Mouse (Mus musculus): ENCODE data around the gene Ghrl. TPM values are rescaled to one million over a fixed set of nuclear protein-coding genes. Genes with fewer than 3 reads are reported as not detected.
"Not testable (repeated sequence)": the region's sequence is repeated elsewhere in the genome, so short reads cannot be mapped to it uniquely, and the experiment has no call there.

Gene Ghrl
- total RNA-seq, 2 experiments from 2014 or later, result 6.2 TPM; not detected in 1

DNA sequence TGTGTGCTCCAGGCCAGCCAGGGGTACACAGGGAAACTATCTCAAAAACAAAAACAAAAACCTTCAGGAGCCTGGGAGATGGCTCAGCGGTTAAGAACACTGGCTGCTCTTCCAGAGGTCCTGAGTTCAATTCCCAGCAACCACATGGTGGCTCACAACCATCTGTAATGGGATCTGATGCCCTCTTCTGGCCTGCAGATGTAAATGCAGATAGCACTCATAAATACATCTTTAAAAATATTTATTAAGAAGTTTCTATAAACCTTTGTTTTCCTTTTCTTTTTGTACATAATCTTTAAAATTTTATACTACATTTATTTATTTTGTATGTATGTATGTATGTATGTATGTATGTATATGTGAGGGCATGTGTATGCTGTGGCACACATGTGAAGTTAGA lies 47.7 kb downstream of the Ghrl start:
- DNase-seq (ENCODE audit: low spot score in 2 of 2), result not testable (repeated sequence)

- no peak for DNase-seq (ENCODE audit: low spot score in 2 of 2)
Measured at GRCm38 (mm10) chr6:113669821-113670220, 49.9 kb downstream of the Ghrl start.

DNA sequence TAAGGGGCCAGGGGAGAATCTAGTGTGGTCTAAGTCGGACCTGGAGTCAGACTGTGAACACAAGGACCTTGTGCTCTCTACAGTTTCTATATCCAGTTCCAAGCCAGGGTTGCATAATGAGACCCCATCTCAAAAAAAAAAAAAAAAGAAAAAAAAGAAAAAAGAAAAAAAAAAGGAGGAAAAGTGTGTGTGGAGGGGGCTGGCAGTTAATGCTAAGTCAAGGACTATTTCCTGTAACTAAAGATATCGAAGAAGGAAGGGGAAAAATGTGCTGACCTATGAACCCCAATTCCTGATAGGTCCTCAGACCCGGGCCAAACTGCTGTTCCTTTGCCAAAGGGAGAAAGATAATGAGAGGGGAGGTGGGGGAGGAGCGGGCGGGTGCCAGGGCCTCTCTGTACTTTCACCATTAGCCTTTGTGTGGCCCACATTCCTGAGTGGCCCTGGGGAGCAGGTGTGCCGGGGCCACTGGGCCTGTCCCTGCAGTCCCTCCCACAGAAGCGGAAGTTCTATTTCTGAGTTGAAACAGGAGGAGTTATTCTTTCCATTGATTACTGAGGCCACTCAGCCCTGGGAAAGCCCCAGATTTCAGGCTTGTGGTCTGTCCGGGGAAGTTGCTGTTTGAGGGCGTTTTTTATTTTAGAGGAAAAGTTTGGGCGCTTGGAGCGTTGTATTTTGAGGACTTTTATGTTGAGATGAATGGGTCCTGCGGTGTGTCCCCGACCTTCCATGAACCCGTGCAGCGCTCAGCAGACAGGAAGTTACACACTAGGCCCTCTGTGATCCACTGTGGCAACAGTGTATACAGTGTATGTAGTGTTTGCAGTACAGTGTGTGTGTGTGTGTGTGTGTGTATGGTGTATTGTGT lies 51.2 kb downstream of the Ghrl start:
- no peak for DNase-seq (ENCODE audit: low spot score in 2 of 2)

GRCm38 (mm10) chr6:113667611-113668122 lies 52.0 kb downstream of the Ghrl start:
- DNase-seq (ENCODE audit: low spot score in 2 of 2), result no peak

Small RNAs within 50 kb of the gene (microRNA-seq; reads per million reads assigned to microRNA genes)
- gene Mir7042, result 1.3 reads per million

Other genes with a start within 250 kb of the Ghrl start
- 10 to 100 TPM; 22.7 to 25.4 TPM for gene Il17rc, start 248.5 kb downstream of the Ghrl start, total RNA-seq (2021)
- 10 to 100 TPM; 40.6 to 44.1 TPM for gene Creld1, start 236.6 kb downstream of the Ghrl start, total RNA-seq (2021)
- 1 to 10 TPM in 1 of 2 experiments, under 1 TPM in 1; 0.59 to 1.3 TPM for gene Prrt3, start 217.9 kb downstream of the Ghrl start, total RNA-seq (2021)
- gene Emc3, start 188.2 kb downstream of the Ghrl start, total RNA-seq (2021), result 10 to 100 TPM; 85.9 to 87.9 TPM
- gene Fancd2, start 188.2 kb downstream of the Ghrl start, total RNA-seq (2021), result 1 to 10 TPM; 7.9 to 8.1 TPM
- under 1 TPM; 0.37 to 0.67 TPM for gene Fancd2os, start 119.2 kb downstream of the Ghrl start, total RNA-seq (2021)
- 100 to 1,000 TPM; 194 to 195 TPM for gene Brk1, start 115.1 kb downstream of the Ghrl start, total RNA-seq (2021)
- gene Vhl, start 95.9 kb downstream of the Ghrl start, total RNA-seq (2021), result 10 to 100 TPM; 32.5 to 34.3 TPM
- 10 to 100 TPM; 12.5 to 13.2 TPM for gene Irak2, start 81.4 kb downstream of the Ghrl start, total RNA-seq (2021)
- gene Tatdn2, start 22.8 kb downstream of the Ghrl start, total RNA-seq (2021), result 10 to 100 TPM; 68.2 to 71.2 TPM
- gene Sec13, start 20.9 kb upstream of the Ghrl start, total RNA-seq (2021), result 100 to 1,000 TPM; 122 to 123 TPM

Measured in adrenal gland, postnatal 4 days (tissue).